Mouse (Mus musculus) left cerebral cortex, adult 9 months (tissue): ENCODE results near the gene Foxred1.
A peak's percentile ranks its signal among the peaks of the same experiment; 100 is the strongest.

ENCODE experiments used
- DNase-seq, 2 experiments: peaks; one replicate each; pipeline ENCODE4 v3.0.0; 2022; ENCODE audit warnings: low spot score in 2 of 2

The Foxred1 gene

GRCm38 (mm10) chr9:35192983-35193542, 17.8 kb downstream of the Foxred1 start:
- no peak for DNase-seq

GRCm38 (mm10) chr9:35188700-35189099, 22.2 kb downstream of the Foxred1 start:
- DNase-seq, result peak in 1 of 2 experiments; percentile 51

- DNase-seq, result no peak
Observed at GRCm38 (mm10) chr9:35187351-35187903, 23.4 kb downstream of the Foxred1 start.

DNA sequence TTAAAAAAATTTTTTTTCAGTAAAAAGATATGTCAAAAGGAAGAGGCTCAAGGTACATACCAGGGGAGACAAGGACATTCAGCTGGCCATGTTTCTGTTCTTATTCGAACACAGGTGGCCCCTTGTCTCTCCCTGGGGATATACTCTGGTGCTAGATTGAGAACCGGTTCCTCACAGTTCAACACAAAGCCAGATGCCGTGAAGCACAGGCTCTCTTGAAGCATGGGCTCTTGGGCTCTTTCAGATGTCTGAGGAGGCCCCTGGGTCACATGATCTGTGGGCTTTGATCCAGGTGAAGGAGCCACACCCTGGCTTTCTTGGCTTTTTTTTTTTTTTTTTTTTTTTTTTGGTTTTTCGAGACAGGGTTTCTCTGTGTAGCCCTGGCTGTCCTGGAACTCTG, 24.4 kb downstream of the Foxred1 start:
- no peak for DNase-seq

DNA sequence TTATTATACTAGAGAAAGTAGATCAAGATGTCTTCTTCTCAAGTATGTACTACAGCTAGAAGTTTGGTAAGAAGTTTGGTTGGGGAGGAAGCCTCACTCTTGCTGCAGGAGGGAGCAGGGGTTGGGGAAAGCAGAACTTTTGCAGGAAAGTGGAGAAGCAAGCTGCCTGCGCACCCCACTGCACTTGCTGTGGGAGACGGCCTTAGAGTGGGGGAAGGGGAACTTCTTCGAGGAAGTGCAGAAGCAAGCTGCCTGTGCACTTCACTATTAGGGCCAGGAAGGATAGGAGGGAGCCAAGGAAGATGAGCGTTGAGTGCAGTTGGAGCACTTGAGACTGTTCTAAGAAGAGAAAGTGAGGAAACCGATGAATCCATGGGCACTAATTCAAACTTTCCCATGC, 27.5 kb downstream of the Foxred1 start:
- no peak for DNase-seq

DNA sequence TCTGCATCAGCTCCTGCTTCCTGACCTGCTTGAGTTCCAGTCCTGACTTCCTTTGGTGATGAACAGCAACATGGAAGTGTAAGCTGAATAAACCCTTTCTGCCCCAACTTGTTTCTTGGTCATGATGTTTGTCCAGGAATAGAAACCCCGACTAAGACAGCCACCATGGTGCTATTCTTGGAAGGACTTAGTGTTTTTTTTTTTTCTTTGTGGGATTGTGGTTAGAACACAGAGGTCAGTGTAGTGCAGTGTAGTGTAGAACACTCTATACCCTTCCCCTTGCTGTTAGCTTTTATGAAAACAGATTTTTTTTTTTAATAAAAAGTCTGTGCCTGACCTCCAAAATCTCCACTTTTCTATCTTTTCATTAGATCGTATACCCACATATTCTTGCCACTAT, 28.0 kb downstream of the Foxred1 start:
- no peak for DNase-seq

DNA sequence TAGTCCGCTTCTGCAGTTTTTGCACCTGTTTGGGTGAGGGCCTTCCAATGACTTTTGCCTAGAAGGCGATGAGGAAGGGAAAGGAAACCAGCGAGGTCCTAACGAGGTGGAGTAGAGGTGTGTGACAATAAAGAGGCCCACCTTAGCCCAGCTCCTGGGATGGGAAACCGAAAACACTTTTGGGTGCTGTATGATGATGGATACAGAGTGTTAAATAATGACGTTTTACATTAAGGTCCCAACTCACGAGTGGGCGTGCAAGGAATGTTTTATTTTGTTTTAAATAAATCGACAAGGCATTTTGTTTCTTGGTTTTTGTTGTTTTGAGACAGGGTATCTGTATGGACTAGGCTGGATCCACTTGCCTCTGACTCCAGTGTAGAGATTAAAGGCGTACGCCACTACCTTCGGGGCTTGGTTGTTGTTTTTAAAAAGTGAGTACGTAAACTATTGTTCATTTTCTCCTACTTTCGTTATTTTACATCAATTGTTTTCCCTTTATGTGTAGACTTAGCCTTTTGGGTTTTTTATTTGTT, 34.7 kb downstream of the Foxred1 start:
- no peak for DNase-seq

GRCm38 (mm10) chr9:35175251-35176123, 35.4 kb downstream of the Foxred1 start, which contains the start of gene Dcps:
TSS of gene Dcps (minus strand) at chr9:35176061.
- peak; percentile 89 to 97 for DNase-seq

DNA sequence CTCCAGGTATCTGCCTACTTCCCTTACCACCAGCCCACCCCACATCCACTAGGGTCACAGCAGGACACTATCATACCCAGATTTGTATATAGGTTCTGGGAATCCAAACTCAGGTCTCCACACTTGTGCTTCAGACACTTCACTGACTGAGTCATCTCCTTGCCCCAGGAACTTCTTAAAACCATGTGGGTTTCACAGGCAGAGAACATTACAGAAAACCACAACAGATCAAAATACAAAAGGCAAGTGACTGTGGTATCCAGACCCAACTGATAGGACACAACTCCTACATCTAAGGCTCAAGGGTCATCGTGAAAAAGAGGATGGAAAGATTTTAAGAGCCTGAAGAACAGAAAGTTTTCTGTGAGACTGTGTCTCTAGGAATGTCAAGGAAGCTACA, 37.5 kb downstream of the Foxred1 start:
- DNase-seq, result no peak

DNA sequence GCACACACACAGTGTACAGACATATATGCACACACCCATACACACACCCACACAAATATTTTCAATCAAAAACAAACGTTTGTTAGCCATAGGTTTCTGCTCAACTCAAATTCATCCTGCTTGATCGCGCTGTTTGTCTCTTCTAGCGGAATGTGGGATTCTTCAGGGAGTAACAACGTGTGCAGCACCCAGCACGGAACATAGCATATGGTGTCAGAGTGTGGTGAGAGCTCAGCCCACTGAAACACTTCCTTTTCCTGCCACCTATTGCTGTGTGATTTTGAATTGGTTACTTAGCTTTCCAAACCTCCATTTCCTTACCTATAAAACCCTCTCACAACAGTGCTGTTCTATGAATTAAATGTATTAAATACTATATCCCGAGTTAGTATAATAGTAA, 40.8 kb downstream of the Foxred1 start:
- no peak for DNase-seq

- DNase-seq, result no peak
Observed at GRCm38 (mm10) chr9:35166798-35167635, 43.8 kb downstream of the Foxred1 start.

GRCm38 (mm10) chr9:35166144-35166797, 44.6 kb downstream of the Foxred1 start:
- DNase-seq, result no peak

DNA sequence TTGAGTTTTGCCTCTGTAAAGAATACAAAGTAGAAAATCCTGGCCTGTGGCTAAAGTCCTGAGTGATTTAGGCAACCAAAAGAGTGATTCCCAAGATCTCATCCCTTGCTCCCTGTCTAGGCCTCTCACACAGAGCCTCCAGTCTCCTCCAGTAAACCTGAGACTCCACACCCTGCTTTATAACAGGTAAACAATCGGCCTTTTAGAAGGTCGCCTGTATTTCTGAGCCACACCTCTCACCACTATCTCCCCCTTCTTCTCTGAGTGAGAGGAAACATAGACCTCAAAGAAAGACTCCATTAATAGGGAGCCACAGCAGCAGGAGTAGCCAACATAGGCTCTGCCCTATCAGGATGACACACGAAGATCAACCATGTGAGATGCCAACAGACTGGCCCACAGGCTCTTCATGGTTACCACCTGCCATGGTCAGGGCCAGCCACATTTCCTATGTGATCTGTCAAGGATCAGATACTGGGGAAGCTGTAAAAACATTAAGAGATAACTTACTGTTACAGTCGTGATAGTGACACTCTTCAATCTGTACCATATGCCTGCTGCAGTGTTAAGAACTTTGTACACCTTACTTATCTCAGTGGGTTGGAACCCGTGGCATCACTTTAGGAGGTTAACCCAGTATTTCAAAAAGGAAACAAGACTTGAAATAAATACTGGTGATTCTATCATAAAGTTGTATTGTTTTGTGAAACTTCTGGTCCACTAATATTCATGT, 46.5 kb downstream of the Foxred1 start:
- DNase-seq, result no peak

- DNase-seq, result no peak
Observed at GRCm38 (mm10) chr9:35163011-35163690, 47.7 kb downstream of the Foxred1 start.

GRCm38 (mm10) chr9:35161721-35162120, 49.1 kb downstream of the Foxred1 start:
- no peak for DNase-seq

- DNase-seq, result no peak
Observed at GRCm38 (mm10) chr9:35160662-35161061, 50.2 kb downstream of the Foxred1 start.

- no peak for DNase-seq
Observed at GRCm38 (mm10) chr9:35158477-35158876, 52.4 kb downstream of the Foxred1 start.

GRCm38 (mm10) chr9:35156862-35157261, 54.0 kb downstream of the Foxred1 start:
- no peak for DNase-seq

DNA sequence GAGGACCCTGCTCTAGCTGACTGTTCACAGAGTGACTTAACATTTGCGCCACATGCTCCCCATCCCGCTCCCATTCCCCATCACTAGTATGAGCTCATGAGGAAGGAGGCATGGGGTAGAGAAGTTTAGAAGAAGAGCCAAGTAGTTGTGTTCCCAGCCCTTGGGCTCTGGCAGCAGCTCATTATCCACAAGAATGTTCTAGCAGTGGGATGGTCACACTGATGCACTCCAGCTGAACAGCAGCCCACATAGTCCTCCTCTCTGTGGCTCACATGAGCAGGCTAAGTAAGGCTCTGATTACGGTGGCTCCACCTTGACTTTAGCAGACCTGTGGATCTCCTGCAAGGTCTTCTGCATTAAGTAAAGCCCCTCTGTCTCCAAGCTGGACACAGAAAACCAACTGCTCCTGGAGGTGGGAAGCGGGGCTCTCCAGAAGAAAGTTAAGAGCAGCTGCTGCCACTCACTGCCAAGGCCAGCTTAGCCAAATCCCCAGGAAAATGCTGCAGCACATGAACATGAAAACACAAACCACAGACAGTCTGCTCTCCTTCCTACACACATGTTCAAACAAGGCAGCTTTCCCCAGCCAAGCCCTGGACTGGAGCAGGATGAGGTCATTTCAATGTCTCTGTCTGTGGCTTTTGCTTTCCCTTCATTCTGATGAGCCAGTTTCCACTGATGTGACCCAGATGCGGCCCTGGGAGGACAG, 54.7 kb downstream of the Foxred1 start:
- peak in 1 of 2 experiments; percentile 40 for DNase-seq
